Mouse (Mus musculus): Measurements from ENCODE around the gene Mex3b. TPM values are rescaled to one million over a fixed set of nuclear protein-coding genes. Genes with fewer than 3 reads are reported as not detected.
A peak's percentile ranks its signal among the peaks of the same experiment; 100 is the strongest.

Mex3b gene
- polyA plus RNA-seq (2014; fragmentation: Nextera tagmentation; extraction: Ambion mirVana) = 37.5 TPM in 2 replicates

DNA sequence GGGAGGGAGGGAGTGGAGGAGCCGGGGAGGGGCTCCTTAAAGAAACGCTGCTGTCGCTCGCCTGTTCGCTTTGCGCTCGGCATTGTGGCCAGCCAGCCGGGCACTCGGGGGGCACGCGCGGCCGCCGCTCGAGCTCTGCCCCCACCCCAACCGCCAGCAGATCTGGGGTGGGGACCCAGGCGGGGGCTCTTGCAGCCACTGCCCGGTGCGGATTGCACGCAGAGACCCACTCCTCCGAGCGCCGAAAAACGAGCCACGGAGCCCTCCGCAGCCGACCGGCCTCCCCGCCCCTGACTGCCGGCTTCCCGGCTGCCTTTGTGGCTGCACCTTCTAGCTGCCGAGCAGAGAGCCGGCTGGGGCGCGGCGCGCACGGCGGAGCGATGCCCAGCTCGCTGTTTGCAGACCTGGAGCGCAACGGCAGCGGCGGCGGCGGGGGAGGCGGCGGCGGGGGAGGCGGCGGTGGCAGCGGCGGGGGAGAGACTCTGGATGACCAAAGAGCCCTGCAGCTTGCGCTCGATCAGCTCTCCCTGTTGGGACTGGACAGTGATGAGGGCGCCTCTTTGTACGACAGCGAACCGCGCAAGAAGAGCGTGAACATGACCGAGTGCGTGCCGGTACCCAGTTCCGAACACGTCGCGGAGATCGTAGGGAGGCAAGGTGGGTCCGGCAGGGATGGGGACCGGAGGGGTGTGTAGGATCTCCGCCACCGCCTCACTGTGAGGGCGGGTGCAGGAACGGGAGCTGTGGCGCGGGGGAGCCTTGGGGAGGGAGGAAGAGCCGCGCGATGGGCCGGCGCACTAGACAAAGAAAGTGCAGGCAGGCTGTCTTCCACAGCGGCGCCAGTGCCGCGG is at the start of gene Mex3b:
Mex3b (plus strand) TSS at position 63 of the 851 bp plus-strand sequence.
- Histone ChIP-seq H3K9ac (ENCODE audit: low read length) (peak within 1 kb of the TSS; percentile 100), H3K36me3 (ENCODE audit: control insufficient read depth, insufficient read depth, low read length) (peaks cover 9% of the 10 kb centered on the region), H3K27me3 (ENCODE audit: control insufficient read depth, insufficient read depth, low read length) (no peaks in the 10 kb centered on the region), H3K4me1 (ENCODE audit: control insufficient read depth, insufficient read depth, low read length) (peaks cover 6% of the 10 kb centered on the region; the same call in 1 of the 2 replicates), H3K4me3 (ENCODE audit: low read depth, low read length) (peak within 1 kb of the TSS; percentile 100), H3K27ac (ENCODE audit: low read depth, low read length) (peak within 1 kb of the TSS; percentile 100), H3K4me2 (ENCODE audit: low read depth) (peak within 1 kb of the TSS; percentile 98), H3K9me3 (ENCODE audit: control insufficient read depth, low read length) (no peaks in the 10 kb centered on the region)
- under 1% methylated on average over 56 of the region's 87 CpGs for WGBS
- DNase-seq (ENCODE audit: low spot score) (peak; percentile 67), ATAC-seq (ENCODE audit: insufficient read depth, low FRiP score, low TSS enrichment) (no peak)

GRCm38 (mm10) chr7:82819541-82819940 is 47.6 kb upstream of the Mex3b start:
- Histone ChIP-seq H3K36me3 (ENCODE audit: control insufficient read depth, insufficient read depth, low read length) (no peaks in the 10 kb centered on the region), H3K9me3 (ENCODE audit: control insufficient read depth, low read length) (no peaks in the 10 kb centered on the region), H3K4me2 (ENCODE audit: low read depth) (no peak overlapping the region), H3K9ac (ENCODE audit: low read length) (no peak overlapping the region), H3K27ac (ENCODE audit: low read depth, low read length) (no peak overlapping the region), H3K4me3 (ENCODE audit: low read depth, low read length) (no peak overlapping the region), H3K4me1 (ENCODE audit: control insufficient read depth, insufficient read depth, low read length) (no peaks in the 10 kb centered on the region), H3K27me3 (ENCODE audit: control insufficient read depth, insufficient read depth, low read length) (no peaks in the 10 kb centered on the region)
- no peak for ATAC-seq (ENCODE audit: insufficient read depth, low FRiP score, low TSS enrichment)
- WGBS = 90% methylated on average over 7 of the region's 7 CpGs
- DNase-seq (ENCODE audit: low spot score) = no peak

- H3K27me3 ChIP-seq (ENCODE audit: control insufficient read depth, insufficient read depth, low read length) = no peaks in the 10 kb centered on the region
- H3K4me2 ChIP-seq (ENCODE audit: low read depth) = no peak overlapping the region
- 78% methylated on average over 4 of the region's 4 CpGs for WGBS
- ATAC-seq (ENCODE audit: insufficient read depth, low FRiP score, low TSS enrichment) (no peak), DNase-seq (ENCODE audit: low spot score) (no peak)
- no peak overlapping the region for H3K27ac ChIP-seq (ENCODE audit: low read depth, low read length)
- no peaks in the 10 kb centered on the region for H3K36me3 ChIP-seq (ENCODE audit: control insufficient read depth, insufficient read depth, low read length)
- H3K9ac ChIP-seq (ENCODE audit: low read length) = no peak overlapping the region
- no peaks in the 10 kb centered on the region for H3K9me3 ChIP-seq (ENCODE audit: control insufficient read depth, low read length)
- no peaks in the 10 kb centered on the region for H3K4me1 ChIP-seq (ENCODE audit: control insufficient read depth, insufficient read depth, low read length)
- no peak overlapping the region for H3K4me3 ChIP-seq (ENCODE audit: low read depth, low read length)
Measured at GRCm38 (mm10) chr7:82820661-82821060, 46.5 kb upstream of the Mex3b start.

DNA sequence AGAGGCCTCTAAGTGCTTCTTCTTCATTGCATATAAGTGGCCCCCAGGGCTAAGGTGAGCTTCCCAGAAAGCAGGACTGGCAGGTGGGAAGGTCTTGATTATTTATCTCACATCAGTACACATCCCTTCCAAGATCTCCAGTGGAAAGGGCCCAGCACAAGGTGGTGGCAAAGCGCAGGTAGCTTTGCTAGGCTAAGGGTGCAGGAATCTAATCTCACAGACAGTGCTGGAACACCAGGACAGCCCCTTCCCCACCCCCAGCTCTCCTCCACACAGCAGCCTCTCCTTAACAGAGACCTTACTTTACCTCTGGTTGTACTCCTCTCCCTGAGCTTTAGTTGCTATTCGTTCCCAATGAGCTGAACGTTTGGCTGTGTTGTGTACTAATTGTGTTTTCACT is 45.6 kb upstream of the Mex3b start:
- 82% methylated on average over 3 of the region's 3 CpGs for WGBS

DNA sequence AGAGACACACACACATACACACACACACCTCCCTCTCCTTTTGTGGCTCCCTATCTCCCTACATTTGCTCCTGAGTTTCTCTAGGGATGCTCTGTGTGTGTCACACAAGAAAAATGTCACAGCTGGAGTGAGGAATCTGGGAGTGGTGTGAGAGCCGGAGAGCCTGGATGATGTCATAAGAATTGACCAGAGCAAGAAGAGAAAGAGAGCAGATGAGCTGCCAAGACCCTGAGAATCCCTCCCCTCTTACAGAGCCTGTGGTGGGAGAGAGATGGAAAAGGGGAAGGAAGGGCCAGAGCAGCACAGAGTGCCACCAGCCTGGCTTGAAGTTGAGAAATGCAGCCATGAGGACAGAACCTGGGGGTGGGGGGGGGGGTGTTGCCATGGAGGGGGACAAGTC is 44.6 kb upstream of the Mex3b start:
- Histone ChIP-seq H3K9me3 (ENCODE audit: control insufficient read depth, low read length) (no peaks in the 10 kb centered on the region), H3K27ac (ENCODE audit: low read depth, low read length) (no peak overlapping the region), H3K36me3 (ENCODE audit: control insufficient read depth, insufficient read depth, low read length) (no peaks in the 10 kb centered on the region), H3K4me1 (ENCODE audit: control insufficient read depth, insufficient read depth, low read length) (no peaks in the 10 kb centered on the region), H3K9ac (ENCODE audit: low read length) (no peak overlapping the region), H3K27me3 (ENCODE audit: control insufficient read depth, insufficient read depth, low read length) (no peaks in the 10 kb centered on the region), H3K4me2 (ENCODE audit: low read depth) (no peak overlapping the region), H3K4me3 (ENCODE audit: low read depth, low read length) (no peak overlapping the region)
- ATAC-seq (ENCODE audit: insufficient read depth, low FRiP score, low TSS enrichment) (no peak), DNase-seq (ENCODE audit: low spot score) (no peak)
- WGBS = 48% methylated on average over 1 of the region's 1 CpGs

More for the DNA sequence above, 45.6 kb upstream of the Mex3b start:
- Histone ChIP-seq H3K9ac (ENCODE audit: low read length) (no peak overlapping the region), H3K4me3 (ENCODE audit: low read depth, low read length) (no peak overlapping the region), H3K4me1 (ENCODE audit: control insufficient read depth, insufficient read depth, low read length) (no peaks in the 10 kb centered on the region), H3K9me3 (ENCODE audit: control insufficient read depth, low read length) (no peaks in the 10 kb centered on the region), H3K4me2 (ENCODE audit: low read depth) (no peak overlapping the region), H3K27me3 (ENCODE audit: control insufficient read depth, insufficient read depth, low read length) (no peaks in the 10 kb centered on the region), H3K27ac (ENCODE audit: low read depth, low read length) (no peak overlapping the region), H3K36me3 (ENCODE audit: control insufficient read depth, insufficient read depth, low read length) (no peaks in the 10 kb centered on the region)
- DNase-seq (ENCODE audit: low spot score) = no peak
- ATAC-seq (ENCODE audit: insufficient read depth, low FRiP score, low TSS enrichment) = no peak

DNA sequence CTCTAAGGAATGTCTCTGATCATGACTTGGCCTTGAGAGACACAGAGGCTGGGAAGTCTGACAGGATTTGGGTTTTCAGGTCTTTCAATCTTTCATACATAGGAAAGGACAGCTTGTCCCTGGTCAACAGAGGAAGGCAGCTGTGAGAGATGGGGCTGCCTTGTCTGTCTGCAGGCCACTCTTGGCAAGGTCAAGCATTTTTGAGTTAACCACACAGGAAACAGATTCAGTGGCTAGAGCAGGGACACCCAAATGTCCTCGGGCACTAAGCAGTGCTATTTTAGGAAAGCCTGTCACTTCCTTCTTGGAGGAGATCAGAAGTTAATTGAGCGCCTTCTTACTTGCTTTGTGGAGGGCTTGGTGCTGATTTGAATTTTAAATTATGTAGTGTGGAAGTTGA is 38.9 kb upstream of the Mex3b start:
- Histone ChIP-seq H3K4me1 (ENCODE audit: control insufficient read depth, insufficient read depth, low read length) (no peaks in the 10 kb centered on the region), H3K9ac (ENCODE audit: low read length) (no peak overlapping the region), H3K36me3 (ENCODE audit: control insufficient read depth, insufficient read depth, low read length) (no peaks in the 10 kb centered on the region), H3K9me3 (ENCODE audit: control insufficient read depth, low read length) (no peaks in the 10 kb centered on the region), H3K4me2 (ENCODE audit: low read depth) (no peak overlapping the region), H3K4me3 (ENCODE audit: low read depth, low read length) (no peak overlapping the region), H3K27ac (ENCODE audit: low read depth, low read length) (no peak overlapping the region), H3K27me3 (ENCODE audit: control insufficient read depth, insufficient read depth, low read length) (no peaks in the 10 kb centered on the region)
- WGBS = 69% methylated on average over 2 of the region's 2 CpGs
- DNase-seq (ENCODE audit: low spot score) (no peak), ATAC-seq (ENCODE audit: insufficient read depth, low FRiP score, low TSS enrichment) (no peak)

GRCm38 (mm10) chr7:82829516-82829915 is 37.6 kb upstream of the Mex3b start:
- H3K4me1 ChIP-seq (ENCODE audit: control insufficient read depth, insufficient read depth, low read length) = no peaks in the 10 kb centered on the region
- H3K27me3 ChIP-seq (ENCODE audit: control insufficient read depth, insufficient read depth, low read length) = no peaks in the 10 kb centered on the region
- ATAC-seq (ENCODE audit: insufficient read depth, low FRiP score, low TSS enrichment) = no peak
- 60% methylated on average over 3 of the region's 3 CpGs for WGBS
- H3K4me3 ChIP-seq (ENCODE audit: low read depth, low read length) = no peak overlapping the region
- H3K9me3 ChIP-seq (ENCODE audit: control insufficient read depth, low read length) = no peaks in the 10 kb centered on the region
- H3K4me2 ChIP-seq (ENCODE audit: low read depth) = no peak overlapping the region
- no peak overlapping the region for H3K27ac ChIP-seq (ENCODE audit: low read depth, low read length)
- H3K36me3 ChIP-seq (ENCODE audit: control insufficient read depth, insufficient read depth, low read length) = no peaks in the 10 kb centered on the region
- H3K9ac ChIP-seq (ENCODE audit: low read length) = no peak overlapping the region
- DNase-seq (ENCODE audit: low spot score) = no peak

- Histone ChIP-seq H3K27ac (ENCODE audit: low read depth, low read length) (no peak overlapping the region), H3K4me3 (ENCODE audit: low read depth, low read length) (no peak overlapping the region), H3K4me2 (ENCODE audit: low read depth) (no peak overlapping the region), H3K9ac (ENCODE audit: low read length) (no peak overlapping the region), H3K36me3 (ENCODE audit: control insufficient read depth, insufficient read depth, low read length) (no peaks in the 10 kb centered on the region), H3K27me3 (ENCODE audit: control insufficient read depth, insufficient read depth, low read length) (no peaks in the 10 kb centered on the region), H3K4me1 (ENCODE audit: control insufficient read depth, insufficient read depth, low read length) (peaks cover 6% of the 10 kb centered on the region; the same call in 1 of the 2 replicates), H3K9me3 (ENCODE audit: control insufficient read depth, low read length) (no peaks in the 10 kb centered on the region)
- WGBS = 84% methylated on average over 4 of the region's 4 CpGs
- ATAC-seq (ENCODE audit: insufficient read depth, low FRiP score, low TSS enrichment) = no peak
- DNase-seq (ENCODE audit: low spot score) = no peak
Measured at GRCm38 (mm10) chr7:82834471-82834870, 32.7 kb upstream of the Mex3b start.

DNA sequence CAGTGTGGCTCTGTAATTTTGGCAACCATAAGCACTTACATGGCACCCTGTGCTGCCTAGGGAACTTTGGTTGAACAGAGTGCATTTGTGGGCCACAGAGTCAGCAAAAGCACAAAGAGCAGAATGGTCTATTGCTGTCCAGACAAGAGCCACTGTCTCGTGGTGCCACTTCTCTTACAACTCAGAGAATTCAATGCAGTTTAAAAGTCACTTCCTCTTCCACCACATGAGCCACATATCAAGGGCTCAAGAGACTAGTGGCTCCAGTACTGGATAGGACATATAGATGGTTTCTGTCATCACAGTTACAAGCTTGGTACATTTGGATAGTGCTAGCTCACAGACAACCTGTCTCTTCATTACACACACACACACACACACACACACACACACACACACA is 28.7 kb upstream of the Mex3b start:
- peaks cover 11% of the 10 kb centered on the region; the same call in 1 of the 2 replicates for H3K4me1 ChIP-seq (ENCODE audit: control insufficient read depth, insufficient read depth, low read length)
- no peaks in the 10 kb centered on the region for H3K36me3 ChIP-seq (ENCODE audit: control insufficient read depth, insufficient read depth, low read length)
- H3K9me3 ChIP-seq (ENCODE audit: control insufficient read depth, low read length) = no peaks in the 10 kb centered on the region
- H3K27ac ChIP-seq (ENCODE audit: low read depth, low read length) = no peak overlapping the region
- H3K4me3 ChIP-seq (ENCODE audit: low read depth, low read length) = no peak overlapping the region
- H3K4me2 ChIP-seq (ENCODE audit: low read depth) = no peak overlapping the region
- ATAC-seq (ENCODE audit: insufficient read depth, low FRiP score, low TSS enrichment) (no peak), DNase-seq (ENCODE audit: low spot score) (no peak)
- WGBS = 59% methylated on average over 1 of the region's 1 CpGs
- no peaks in the 10 kb centered on the region for H3K27me3 ChIP-seq (ENCODE audit: control insufficient read depth, insufficient read depth, low read length)
- H3K9ac ChIP-seq (ENCODE audit: low read length) = no peak overlapping the region
